Mouse (Mus musculus) heart, postnatal 14 days (tissue): ENCODE results near the gene Agtrap. TPM values are rescaled to one million over a fixed set of nuclear protein-coding genes. Genes with fewer than 3 reads are reported as not detected.

Experiments used
- total RNA-seq, 2 experiments: library from RNA; stranded (reverse); gene quantifications; 2 replicates each; pipeline ENCODE4 v1.2.3; 2021

Agtrap gene
- total RNA-seq, 2 experiments from 2014 or later = 36.4 to 38.5 TPM

Other genes with a start within 250 kb of the Agtrap start
- gene Zfp933, start 239.7 kb downstream of the Agtrap start, total RNA-seq = 10 to 100 TPM; 11.1 to 12.7 TPM
- 1 to 10 TPM; 9.1 TPM for gene Miip, start 219.2 kb downstream of the Agtrap start, total RNA-seq
- 10 to 100 TPM; 15.5 to 19.7 TPM for gene Fv1, start 219.1 kb downstream of the Agtrap start, total RNA-seq
- 100 to 1,000 TPM; 621 to 624 TPM for gene Mfn2, start 183.3 kb downstream of the Agtrap start, total RNA-seq
- 10 to 100 TPM; 90.1 to 95.0 TPM for gene Plod1, start 151.3 kb downstream of the Agtrap start, total RNA-seq
- 10 to 100 TPM; 39.6 to 43.9 TPM for gene 2510039O18Rik, start 147.1 kb downstream of the Agtrap start, total RNA-seq
- 100 to 1,000 TPM in 1 of 2 experiments, 10 to 100 TPM in 1; 74.4 to 148 TPM for gene Nppb, start 102.2 kb downstream of the Agtrap start, total RNA-seq
- gene Nppa, start 87.3 kb downstream of the Agtrap start, total RNA-seq = 1,000 to 10,000 TPM in 1 of 2 experiments, 100 to 1,000 TPM in 1; 590 to 1,636 TPM
- gene Clcn6, start 49.2 kb downstream of the Agtrap start, total RNA-seq = 10 to 100 TPM in 1 of 2 experiments, 1 to 10 TPM in 1; 9.5 to 11.0 TPM
- gene Mthfr, start 49.0 kb downstream of the Agtrap start, total RNA-seq = 10 to 100 TPM; 13.1 to 14.7 TPM
- gene Mad2l2, start 42.4 kb upstream of the Agtrap start, total RNA-seq = 10 to 100 TPM; 11.5 to 12.5 TPM
- gene Draxin, start 42.7 kb upstream of the Agtrap start, total RNA-seq = under 1 TPM; 0.05 to 0.07 TPM
- gene Fbxo6, start 64.1 kb upstream of the Agtrap start, total RNA-seq = 10 to 100 TPM; 28.3 to 30.6 TPM
- gene Fbxo44, start 72.5 kb upstream of the Agtrap start, total RNA-seq = 10 to 100 TPM in 1 of 2 experiments, 1 to 10 TPM in 1; 9.9 to 11.0 TPM
- not detected for gene Fbxo2, start 72.6 kb upstream of the Agtrap start, total RNA-seq
- gene Disp3, start 199.9 kb upstream of the Agtrap start, total RNA-seq = not detected